Mouse (Mus musculus): Measurements from ENCODE around the gene Hoxc4. TPM values are rescaled to one million over a fixed set of nuclear protein-coding genes. Genes with fewer than 3 reads are reported as not detected.
A peak's percentile ranks its signal among the peaks of the same experiment; 100 is the strongest.

Hoxc4 gene
- total RNA-seq, 1 experiment: 0.31 TPM

GRCm38 (mm10) chr15:102990461-102991397, 28.0 kb upstream of the Hoxc4 start, which contains the start of gene Hoxc8:
Hoxc8 (plus strand) TSS chr15:102990607.
- Histone ChIP-seq H3K9ac (ENCODE audit: insufficient read depth, low read depth, low read length, poor library complexity, severe bottlenecking) (0 out of 2 replicates have a peak within 1 kb of the TSS, but pooled peaks have one; percentile 22), H3K9me3 (ENCODE audit: control insufficient read depth, insufficient read depth, low read depth, low read length) (no peaks in the 10 kb centered on the region), H3K27ac (ENCODE audit: insufficient read depth, low read depth, low read length, poor library complexity, severe bottlenecking) (no peak within 1 kb of the TSS), H3K4me3 (ENCODE audit: insufficient read depth in 1 of 2, low read depth in 1 of 2, low read length in 2 of 2, poor library complexity in 1 of 2, severe bottlenecking in 1 of 2) (peak within 1 kb of the TSS; percentile 9 to 26), H3K36me3 (ENCODE audit: control insufficient read depth, insufficient read depth, low read length, poor library complexity, severe bottlenecking) (no peaks in the 10 kb centered on the region), H3K4me1 (ENCODE audit: control insufficient read depth in 2 of 2, insufficient read depth in 2 of 2, low read length in 2 of 2, poor library complexity in 1 of 2) (peaks cover 0 to 7% of the 10 kb centered on the region in 2 experiments; a peak in 1 of 4 replicates)
- in situ Hi-C loops (cut with MboI; ENCODE audit: low sequenced_read_pairs in 2 of 2, unreplicated experiment in 2 of 2): loop anchor here in 1 of 2 experiments (25.0 kb wide), 1 partner anchor 322 kb away; the partner anchor contains the start of gene Gpr84
- no peak for TF ChIP-seq MAFK (IDR thresholded peaks at IDR 0.05; ENCODE audit: insufficient read depth, low read depth, low read length)
- TF ChIP-seq CHD2 (IDR thresholded peaks at IDR 0.05; ENCODE audit: low read depth, low read length): no peak
- no peak for TF ChIP-seq ZNF384 (IDR thresholded peaks at IDR 0.05; ENCODE audit: low read depth, low read length)
- TF ChIP-seq ZC3H11A (IDR thresholded peaks at IDR 0.05; ENCODE audit: borderline replicate concordance, low read depth, low read length): no peak
- no peak for TF ChIP-seq HCFC1 (IDR thresholded peaks at IDR 0.05; ENCODE audit: borderline replicate concordance, insufficient read depth, low read length)
- DNase-seq (ENCODE audit: low read depth, low spot score): no peak

- no peak for TF ChIP-seq MAFK (IDR thresholded peaks at IDR 0.05; ENCODE audit: insufficient read depth, low read depth, low read length)
- TF ChIP-seq ZC3H11A (IDR thresholded peaks at IDR 0.05; ENCODE audit: borderline replicate concordance, low read depth, low read length): no peak
- TF ChIP-seq ZNF384 (IDR thresholded peaks at IDR 0.05; ENCODE audit: low read depth, low read length): no peak
- TF ChIP-seq CHD2 (IDR thresholded peaks at IDR 0.05; ENCODE audit: low read depth, low read length): no peak
- TF ChIP-seq HCFC1 (IDR thresholded peaks at IDR 0.05; ENCODE audit: borderline replicate concordance, insufficient read depth, low read length): no peak
- Histone ChIP-seq H3K9me3 (ENCODE audit: control insufficient read depth, insufficient read depth, low read depth, low read length) (no peaks in the 10 kb centered on the region), H3K9ac (ENCODE audit: insufficient read depth, low read depth, low read length, poor library complexity, severe bottlenecking) (no peak overlapping the region), H3K4me1 (ENCODE audit: control insufficient read depth in 2 of 2, insufficient read depth in 2 of 2, low read length in 2 of 2, poor library complexity in 1 of 2) (peaks cover 0 to 7% of the 10 kb centered on the region in 2 experiments; a peak in 1 of 4 replicates), H3K27ac (ENCODE audit: insufficient read depth, low read depth, low read length, poor library complexity, severe bottlenecking) (no peak overlapping the region), H3K4me3 (ENCODE audit: insufficient read depth in 1 of 2, low read depth in 1 of 2, low read length in 2 of 2, poor library complexity in 1 of 2, severe bottlenecking in 1 of 2) (no peak overlapping the region), H3K36me3 (ENCODE audit: control insufficient read depth, insufficient read depth, low read length, poor library complexity, severe bottlenecking) (no peaks in the 10 kb centered on the region)
- no peak for DNase-seq (ENCODE audit: low read depth, low spot score)
- in situ Hi-C loops (cut with MboI; ENCODE audit: low sequenced_read_pairs in 2 of 2, unreplicated experiment in 2 of 2): loop anchor here in 1 of 2 experiments (25.0 kb wide), 1 partner anchor 321 kb away; the partner anchor contains the start of gene Gpr84
Measured at GRCm38 (mm10) chr15:102991782-102992181, 27.0 kb upstream of the Hoxc4 start.

DNA sequence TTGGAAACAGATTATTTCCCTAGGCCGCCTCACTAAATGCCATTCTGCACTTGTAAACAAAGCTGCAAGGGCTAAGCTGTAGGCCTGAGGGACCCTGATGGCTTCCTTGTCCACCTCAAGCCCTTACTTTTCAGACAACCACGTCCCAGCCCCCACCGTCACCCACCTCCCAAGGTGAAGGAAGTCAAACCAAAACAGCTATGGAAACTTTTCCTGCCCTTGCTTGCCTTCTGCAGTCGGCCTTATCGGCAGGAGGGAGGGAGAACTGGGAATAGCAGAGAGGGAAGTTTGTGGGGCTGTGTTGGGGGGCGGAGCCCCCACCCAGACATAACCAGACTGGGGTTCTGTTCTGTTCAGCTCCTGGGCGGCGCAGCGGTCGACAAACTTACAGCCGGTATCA, 26.5 kb upstream of the Hoxc4 start:
- no peaks in the 10 kb centered on the region for H3K9me3 ChIP-seq (ENCODE audit: control insufficient read depth, insufficient read depth, low read depth, low read length)
- no peak for TF ChIP-seq ZNF384 (IDR thresholded peaks at IDR 0.05; ENCODE audit: low read depth, low read length)
- no peak for DNase-seq (ENCODE audit: low read depth, low spot score)
- no peak overlapping the region for H3K9ac ChIP-seq (ENCODE audit: insufficient read depth, low read depth, low read length, poor library complexity, severe bottlenecking)
- no peak overlapping the region for H3K27ac ChIP-seq (ENCODE audit: insufficient read depth, low read depth, low read length, poor library complexity, severe bottlenecking)
- H3K36me3 ChIP-seq (ENCODE audit: control insufficient read depth, insufficient read depth, low read length, poor library complexity, severe bottlenecking): no peaks in the 10 kb centered on the region
- in situ Hi-C loops (cut with MboI; ENCODE audit: low sequenced_read_pairs in 2 of 2, unreplicated experiment in 2 of 2): loop anchor here in 1 of 2 experiments (25.0 kb wide), 1 partner anchor 320 kb away; the partner anchor contains the start of gene Gpr84
- no peak overlapping the region for H3K4me3 ChIP-seq (ENCODE audit: insufficient read depth in 1 of 2, low read depth in 1 of 2, low read length in 2 of 2, poor library complexity in 1 of 2, severe bottlenecking in 1 of 2)
- peaks cover 0 to 7% of the 10 kb centered on the region in 2 experiments; a peak in 1 of 4 replicates for H3K4me1 ChIP-seq (ENCODE audit: control insufficient read depth in 2 of 2, insufficient read depth in 2 of 2, low read length in 2 of 2, poor library complexity in 1 of 2)

DNA sequence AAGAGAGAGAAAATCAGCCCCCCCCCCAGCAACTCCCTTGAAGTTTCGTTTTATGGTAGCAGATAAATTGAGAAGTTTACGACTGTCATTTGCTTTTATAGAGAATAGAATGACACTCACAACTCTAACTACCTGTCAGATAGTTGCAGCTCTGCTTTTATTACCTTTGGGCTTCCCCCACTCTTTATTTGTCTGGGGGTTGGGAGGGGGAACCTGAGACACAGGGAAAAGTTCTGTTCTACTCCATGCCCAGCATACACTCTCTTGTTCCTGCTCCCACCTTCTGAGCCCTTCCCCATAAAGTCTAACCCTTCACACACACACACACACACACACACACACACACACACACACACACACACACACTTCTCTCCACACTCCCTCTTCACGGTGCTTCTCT, 25.9 kb upstream of the Hoxc4 start:
- peaks cover 0 to 7% of the 10 kb centered on the region in 2 experiments; a peak in 1 of 4 replicates for H3K4me1 ChIP-seq (ENCODE audit: control insufficient read depth in 2 of 2, insufficient read depth in 2 of 2, low read length in 2 of 2, poor library complexity in 1 of 2)
- H3K27ac ChIP-seq (ENCODE audit: insufficient read depth, low read depth, low read length, poor library complexity, severe bottlenecking): peak overlapping the region; percentile 12; the same call in 1 of the 2 replicates
- no peak for TF ChIP-seq CHD2 (IDR thresholded peaks at IDR 0.05; ENCODE audit: low read depth, low read length)
- TF ChIP-seq MAFK (IDR thresholded peaks at IDR 0.05; ENCODE audit: insufficient read depth, low read depth, low read length): no peak
- TF ChIP-seq HCFC1 (IDR thresholded peaks at IDR 0.05; ENCODE audit: borderline replicate concordance, insufficient read depth, low read length): no peak
- TF ChIP-seq ZNF384 (IDR thresholded peaks at IDR 0.05; ENCODE audit: low read depth, low read length): no peak
- no peak for TF ChIP-seq ZC3H11A (IDR thresholded peaks at IDR 0.05; ENCODE audit: borderline replicate concordance, low read depth, low read length)
- no peaks in the 10 kb centered on the region for H3K9me3 ChIP-seq (ENCODE audit: control insufficient read depth, insufficient read depth, low read depth, low read length)
- in situ Hi-C loops (cut with MboI; ENCODE audit: low sequenced_read_pairs in 2 of 2, unreplicated experiment in 2 of 2): loop anchor here in 1 of 2 experiments (25.0 kb wide), 1 partner anchor 319 kb away; the partner anchor contains the start of gene Gpr84
- H3K9ac ChIP-seq (ENCODE audit: insufficient read depth, low read depth, low read length, poor library complexity, severe bottlenecking): no peak overlapping the region
- H3K4me3 ChIP-seq (ENCODE audit: insufficient read depth in 1 of 2, low read depth in 1 of 2, low read length in 2 of 2, poor library complexity in 1 of 2, severe bottlenecking in 1 of 2): no peak overlapping the region
- DNase-seq (ENCODE audit: low read depth, low spot score): no peak
- H3K36me3 ChIP-seq (ENCODE audit: control insufficient read depth, insufficient read depth, low read length, poor library complexity, severe bottlenecking): no peaks in the 10 kb centered on the region
